Mouse (Mus musculus) left cerebral cortex, postnatal 36 days (tissue): ENCODE data around the gene Selenbp1. TPM values are rescaled to one million over a fixed set of nuclear protein-coding genes. Genes with fewer than 3 reads are reported as not detected.
"Not testable (repeated sequence)": the region's sequence is repeated elsewhere in the genome, so short reads cannot be mapped to it uniquely, and the experiment has no call there.

Source experiments
- DNase-seq, 2 experiments: peaks; one replicate each; pipeline ENCODE4 v3.0.0; 2021 to 2022; ENCODE audit warnings: low spot score in 2 of 2, mixed read lengths in 1 of 2
- intact Hi-C: fragments of 180-260 bp; cut with DNase I; formaldehyde crosslinking; loops from one replicate; pipeline ENCODE4 v1.15.1; 2025
- total RNA-seq, 2 experiments: library from RNA; stranded (reverse); gene quantifications; 2 replicates each; pipeline ENCODE4 v1.2.3; 2021

Selenbp1 gene
- 10 to 100 TPM in 1 of 2 experiments, 1 to 10 TPM in 1; 9.7 to 10.0 TPM for total RNA-seq

- intact Hi-C loops, result no loop called here
Measured at GRCm38 (mm10) chr3:94932809-94933564, at the start of gene Selenbp1. Gene Selenbp1, plus strand, starts transcription at chr3:94933056.

GRCm38 (mm10) chr3:94886316-94887224 is 46.3 kb upstream of the Selenbp1 start, which contains the start of gene Psmb4:
Gene Psmb4, minus strand, starts transcription at chr3:94886961.
- intact Hi-C loops, result no loop called here

More at GRCm38 (mm10) chr3:94932809-94933564, at the start of gene Selenbp1:
- peak; percentile 39 to 55 for DNase-seq

DNA sequence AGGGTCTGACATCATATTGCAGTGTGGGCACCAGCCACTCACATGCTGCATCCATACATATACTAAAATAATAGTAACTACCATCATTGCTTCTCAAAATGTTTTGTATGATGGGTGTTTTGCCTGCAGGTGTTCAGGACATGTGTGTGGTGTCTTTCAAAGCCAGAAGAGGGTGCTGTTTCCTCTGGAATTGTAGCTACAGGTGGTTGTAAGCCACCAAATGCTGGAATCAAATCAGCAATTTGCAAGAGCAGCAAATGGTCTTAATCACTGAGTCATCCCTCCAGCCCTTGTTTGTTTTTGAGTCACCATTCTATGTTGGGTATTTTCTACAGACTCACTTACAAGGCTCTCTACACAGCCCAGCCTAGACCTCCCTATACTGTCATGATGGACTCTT is 44.3 kb upstream of the Selenbp1 start:
- no peak for DNase-seq
- intact Hi-C loops, result no loop called here

More at GRCm38 (mm10) chr3:94886316-94887224, 46.3 kb upstream of the Selenbp1 start, which contains the start of gene Psmb4:
- DNase-seq, result peak; percentile 85 to 87

DNA sequence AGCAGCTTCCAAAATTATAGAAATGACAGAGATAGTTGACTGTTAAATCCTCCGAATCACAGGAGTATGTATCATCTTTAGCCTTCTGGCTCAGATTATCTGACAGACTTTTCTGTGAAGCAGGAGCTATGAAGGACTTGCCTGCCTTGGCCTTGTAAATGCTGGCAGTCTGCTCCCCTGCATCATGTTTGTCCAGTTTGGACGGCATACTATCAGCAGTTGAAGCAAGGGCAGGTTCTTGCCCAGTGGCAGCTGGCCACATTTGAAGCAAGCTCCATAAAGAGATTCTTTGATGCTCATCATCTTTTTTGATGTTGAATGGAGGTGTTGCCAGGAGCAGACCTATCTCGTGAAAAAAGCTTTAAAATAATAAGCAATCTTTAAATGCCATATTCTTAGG is 38.8 kb upstream of the Selenbp1 start:
- no peak for DNase-seq
- intact Hi-C loops, result no loop called here

GRCm38 (mm10) chr3:94902747-94903146 is 30.1 kb upstream of the Selenbp1 start:
- intact Hi-C loops, result loop anchor here (10.0 kb wide), 2 partner anchors 88 to 288 kb away; no protein-coding TSS in a partner anchor
- peak in 1 of 2 experiments; percentile 55 for DNase-seq

- intact Hi-C loops, result loop anchor here (10.0 kb wide), 2 partner anchors 90 to 290 kb away; no protein-coding TSS in a partner anchor
- DNase-seq, result not testable (repeated sequence)
Measured at GRCm38 (mm10) chr3:94904759-94905158, 28.1 kb upstream of the Selenbp1 start.

DNA sequence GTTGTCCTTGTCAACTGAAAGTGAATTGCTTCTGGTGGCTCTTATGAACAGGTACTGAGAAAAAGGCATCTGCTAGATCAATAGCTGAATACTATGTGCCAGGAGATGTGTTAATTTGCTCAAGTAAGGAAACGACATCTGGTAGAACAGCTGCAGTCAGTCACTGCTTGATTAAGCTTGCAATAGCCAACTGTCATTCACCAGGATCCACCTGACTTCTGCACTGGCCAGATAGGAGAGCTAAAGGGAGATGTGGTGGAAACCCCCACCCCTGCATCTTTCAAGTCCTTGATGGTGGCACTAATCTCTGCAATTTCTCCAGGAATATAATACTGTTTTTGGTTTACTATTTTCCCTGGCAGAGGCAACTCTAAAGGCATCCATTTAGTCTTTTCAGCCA is 26.4 kb upstream of the Selenbp1 start:
- no peak for DNase-seq
- intact Hi-C loops, result loop anchor here (10.0 kb wide), 2 partner anchors 92 to 292 kb away; no protein-coding TSS in a partner anchor

DNA sequence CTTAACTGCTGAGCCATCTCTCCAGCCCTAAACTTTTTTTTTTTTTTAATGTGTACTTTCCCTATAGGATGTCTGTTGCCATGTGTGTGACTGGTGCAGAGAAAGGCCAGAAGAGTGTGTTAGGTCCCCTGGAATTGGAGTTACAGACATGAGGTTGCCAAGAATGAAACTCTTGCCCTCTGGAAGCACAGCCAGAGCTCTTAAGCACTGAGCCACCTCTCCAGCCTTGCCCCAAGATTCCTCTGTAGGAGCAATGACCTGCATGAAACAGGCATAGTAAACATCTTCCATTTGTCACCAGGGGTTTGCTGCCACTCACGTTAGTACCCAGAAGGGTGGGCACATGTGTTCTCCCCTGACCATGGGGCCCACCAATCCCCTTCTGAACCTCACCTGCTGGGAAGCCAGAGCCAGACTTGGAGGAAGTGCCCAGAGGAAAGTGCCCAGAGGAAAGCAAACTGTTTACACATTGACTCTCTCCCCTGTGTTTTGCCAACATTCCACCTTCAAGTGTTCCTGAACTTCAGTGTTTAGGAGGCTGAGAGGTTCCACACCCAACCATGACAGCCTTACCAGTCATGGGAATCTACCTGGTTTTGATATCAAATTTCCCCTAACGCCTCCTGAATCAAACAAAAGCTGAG is 21.7 kb upstream of the Selenbp1 start:
- intact Hi-C loops, result no loop called here
- DNase-seq, result no peak

GRCm38 (mm10) chr3:94913801-94914200 is 19.1 kb upstream of the Selenbp1 start:
- intact Hi-C loops, result no loop called here
- DNase-seq, result no peak

- intact Hi-C loops, result no loop called here
- DNase-seq, result no peak
Measured at GRCm38 (mm10) chr3:94915903-94916741, 16.7 kb upstream of the Selenbp1 start.

DNA sequence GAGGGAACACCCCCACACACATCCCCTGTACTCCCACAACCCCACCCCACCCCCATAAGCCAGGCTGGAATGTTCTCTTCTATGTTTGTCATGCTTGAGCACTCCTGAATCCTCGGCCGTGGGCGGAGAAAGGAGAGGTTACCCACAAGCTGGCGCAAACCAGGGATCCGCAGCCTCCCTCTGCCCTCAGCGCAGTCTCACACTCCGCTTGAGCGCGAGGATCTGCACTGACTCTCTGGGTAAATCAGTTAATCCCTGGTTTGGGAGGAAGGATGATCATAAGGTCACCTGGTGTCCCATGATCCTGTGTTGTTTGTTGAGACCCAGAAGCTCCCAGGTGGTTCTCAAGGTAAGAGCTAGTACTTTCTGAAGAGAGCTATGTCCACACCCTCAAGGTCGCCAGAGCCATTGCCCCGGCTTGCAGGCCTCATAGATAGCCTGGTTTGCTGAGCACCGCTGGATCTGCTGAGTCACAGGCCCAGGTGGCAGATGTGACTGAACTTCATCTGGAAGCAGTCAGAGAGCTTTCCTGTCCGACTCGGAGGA is 15.0 kb upstream of the Selenbp1 start:
- intact Hi-C loops, result no loop called here
- no peak for DNase-seq

DNA sequence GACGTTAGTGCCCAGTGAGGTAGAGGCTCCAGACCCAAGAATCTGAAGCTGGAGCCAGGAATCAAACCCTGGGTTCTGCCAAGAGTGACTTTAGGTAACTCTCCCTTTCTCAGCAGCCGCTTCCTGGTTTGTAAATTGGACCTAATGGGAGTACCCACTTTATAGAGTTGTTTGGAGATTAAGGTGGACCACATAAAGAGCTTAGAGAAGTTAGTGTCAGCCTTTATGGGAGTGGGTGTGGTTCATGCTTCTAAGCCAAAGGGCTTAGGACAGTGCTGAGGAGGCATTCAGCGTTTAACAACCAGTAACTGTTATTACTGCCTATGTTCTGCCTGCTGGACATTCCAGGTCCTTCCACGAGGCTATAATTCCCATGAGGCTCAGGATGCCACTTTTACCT is 14.0 kb upstream of the Selenbp1 start:
- intact Hi-C loops, result no loop called here
- no peak for DNase-seq

- DNase-seq, result no peak
- intact Hi-C loops, result no loop called here
Measured at GRCm38 (mm10) chr3:94921104-94921503, 11.8 kb upstream of the Selenbp1 start.

DNA sequence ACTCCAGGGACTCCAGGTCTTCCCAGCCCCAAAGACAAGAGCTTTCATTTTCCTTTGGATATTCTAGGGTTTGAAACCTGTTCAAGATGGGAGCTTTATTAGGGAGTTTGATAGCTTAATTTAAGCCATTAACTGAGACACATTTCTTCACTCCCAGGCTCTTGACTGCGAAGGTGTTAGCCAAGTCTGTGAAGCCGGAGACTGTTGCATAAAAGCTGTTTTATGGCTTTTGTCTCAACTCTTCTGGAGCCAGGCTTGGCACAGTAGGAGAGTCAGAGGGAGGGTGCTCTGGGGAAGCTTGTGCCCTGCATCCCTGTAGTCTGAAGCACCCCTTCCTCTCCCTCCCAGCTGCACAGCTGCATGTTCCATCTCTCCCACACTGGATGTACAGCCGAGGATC is 10.5 kb upstream of the Selenbp1 start:
- DNase-seq, result no peak
- intact Hi-C loops, result no loop called here

- DNase-seq, result no peak
- intact Hi-C loops, result no loop called here
Measured at GRCm38 (mm10) chr3:94924688-94925087, 8.2 kb upstream of the Selenbp1 start.

DNA sequence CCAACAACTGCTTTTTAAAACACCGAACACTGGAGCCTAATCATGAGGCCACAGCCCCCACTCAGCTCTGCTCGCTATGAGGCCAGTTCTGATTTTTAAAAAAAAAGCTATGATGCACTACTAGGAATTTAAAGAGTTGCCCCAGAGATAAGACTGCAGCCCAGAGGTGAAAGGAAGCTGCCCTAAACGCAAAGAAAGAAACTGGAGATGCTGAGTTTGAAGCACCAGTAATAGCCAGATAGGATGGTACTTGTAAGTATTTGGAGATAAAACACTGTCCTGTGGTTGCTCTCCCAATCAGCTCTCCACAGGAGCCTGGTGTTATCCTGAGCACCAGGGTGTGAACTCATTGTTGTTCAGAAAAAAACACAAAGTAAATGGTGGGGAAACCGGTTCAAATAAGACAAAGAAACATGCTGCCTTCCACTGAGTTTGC is 6.5 kb upstream of the Selenbp1 start:
- DNase-seq, intact Hi-C loops: not testable (repeated sequence)

- intact Hi-C loops, DNase-seq: not testable (repeated sequence)
Measured at GRCm38 (mm10) chr3:94928979-94929378, 3.9 kb upstream of the Selenbp1 start.
